Mouse (Mus musculus) forebrain, embryonic 13.5 days (tissue): Measurements from ENCODE around the gene Kcnmb2. TPM values are rescaled to one million over a fixed set of nuclear protein-coding genes. Genes with fewer than 3 reads are reported as not detected.
A peak's percentile ranks its signal among the peaks of the same experiment; 100 is the strongest.

ENCODE experiments used
- ATAC-seq: fragments of 200-750 bp; cut with Nextera tagmentation; 2 replicates; pipeline ENCODE4 v1.8.0; 2017
- H3K27ac ChIP-seq: fragments of 300-500 bp; sonication (generic); 2 replicates; pipeline ENCODE4 v1.5.1; 2015; ENCODE audit warnings: inconsistent platforms, mild to moderate bottlenecking, moderate library complexity
- H3K27me3 ChIP-seq: fragments of 300-500 bp; sonication (generic); 2 replicates; pipeline ENCODE4 v1.6.1; 2015; ENCODE audit warnings: mild to moderate bottlenecking, inconsistent platforms
- H3K36me3 ChIP-seq: fragments of 300-500 bp; sonication (generic); 2 replicates; pipeline ENCODE4 v1.6.1; 2015; ENCODE audit warnings: mild to moderate bottlenecking, inconsistent platforms; ENCODE audit not compliant: poor library complexity, severe bottlenecking
- H3K4me1 ChIP-seq: fragments of 300-500 bp; sonication (generic); 2 replicates; pipeline ENCODE4 v1.6.1; 2015; ENCODE audit warnings: inconsistent platforms
- H3K4me2 ChIP-seq: fragments of 300-500 bp; sonication (generic); 2 replicates; pipeline ENCODE4 v1.6.1; 2015; ENCODE audit warnings: inconsistent platforms, mild to moderate bottlenecking, moderate library complexity
- H3K4me3 ChIP-seq: fragments of 300-500 bp; sonication (generic); 2 replicates; pipeline ENCODE4 v1.5.1; 2015; ENCODE audit warnings: mild to moderate bottlenecking, inconsistent platforms
- H3K9ac ChIP-seq: fragments of 300-500 bp; sonication (generic); 2 replicates; pipeline ENCODE4 v1.6.1; 2015; ENCODE audit warnings: mild to moderate bottlenecking, inconsistent platforms
- H3K9me3 ChIP-seq: fragments of 300-500 bp; sonication (generic); replicated peaks from 2 replicates; pipeline ENCODE4 v1.6.1; 2016; ENCODE audit warnings: inconsistent platforms
- WGBS: fragments of 180-500 bp; shearing (Covaris S2); methylation state at CpG from one replicate; pipeline ENCODE4 v1.1.7; 2015; 5-methylcytosine and 5-hydroxymethylcytosine counted together
- polyA plus RNA-seq: library from polyadenylated mRNA; unstranded; fragments of >200 nt; fragmentation: Nextera tagmentation; extraction: Ambion mirVana; gene quantifications from 2 replicates; pipeline ENCODE4 v1.2.1, GENCODE M21; 2015

Gene Kcnmb2
- polyA plus RNA-seq, 1 experiment from 2014 or later: 4.0 TPM

DNA sequence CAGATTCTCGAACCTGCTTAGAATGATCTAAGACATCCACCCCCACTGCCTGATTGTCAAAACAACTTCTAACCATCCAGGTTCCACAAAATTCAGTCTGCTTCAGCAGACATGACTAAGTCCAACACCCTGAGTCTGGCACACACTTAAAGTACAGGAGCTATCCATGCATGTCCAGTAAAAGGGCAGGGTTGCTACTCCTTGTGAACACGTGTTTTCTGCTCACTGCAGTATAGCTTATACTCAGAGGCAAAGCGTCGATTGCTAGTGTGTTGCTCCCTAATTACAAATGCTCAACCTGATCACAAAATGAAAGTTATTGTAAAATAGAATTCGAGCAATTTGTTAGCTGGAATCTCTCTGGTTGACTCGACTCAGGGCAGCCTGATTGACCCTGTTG, 278.2 kb downstream of the Kcnmb2 start:
- no peak for ATAC-seq
- Histone ChIP-seq H3K27ac (no peak overlapping the region), H3K4me1 (no peaks in the 10 kb centered on the region), H3K4me2 (no peak overlapping the region), H3K27me3 (no peaks in the 10 kb centered on the region), H3K9ac (no peak overlapping the region), H3K36me3 (no peaks in the 10 kb centered on the region), H3K9me3 (no peaks in the 10 kb centered on the region), H3K4me3 (no peak overlapping the region)
- 69% methylated on average over 6 of the region's 6 CpGs for WGBS

DNA sequence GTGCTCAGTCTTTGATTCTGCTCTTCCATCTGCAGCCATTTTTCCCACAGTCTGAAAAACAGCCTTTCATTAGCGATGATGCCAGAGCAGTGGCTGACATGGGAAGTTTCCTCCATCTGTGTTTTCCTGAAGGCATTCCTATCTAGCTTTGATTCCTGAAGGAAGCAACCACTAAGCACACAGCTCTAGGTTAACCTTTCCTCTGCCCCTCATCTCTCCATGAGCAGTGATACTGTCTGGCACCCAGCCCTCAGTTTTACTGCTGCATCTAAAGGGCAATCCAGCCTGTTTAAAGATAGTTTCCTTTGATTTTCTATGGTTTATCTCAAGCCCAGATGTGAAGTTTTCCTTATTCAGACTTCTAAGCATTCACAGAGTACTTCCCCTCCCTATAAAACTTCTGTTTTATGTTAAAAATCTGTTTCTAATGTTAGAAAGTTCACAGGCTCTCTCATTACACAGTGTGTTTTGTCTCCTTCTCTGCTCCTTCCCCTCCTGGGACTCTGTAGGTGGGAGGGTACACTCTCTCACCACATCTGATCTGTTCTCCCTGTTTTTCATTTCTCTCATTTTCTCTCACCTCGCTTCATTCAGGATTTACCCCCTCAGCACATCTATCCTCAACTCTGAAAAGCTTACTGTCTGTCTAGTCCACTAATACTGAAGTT, 283.7 kb downstream of the Kcnmb2 start:
- 76% methylated on average over 2 of the region's 2 CpGs for WGBS

DNA sequence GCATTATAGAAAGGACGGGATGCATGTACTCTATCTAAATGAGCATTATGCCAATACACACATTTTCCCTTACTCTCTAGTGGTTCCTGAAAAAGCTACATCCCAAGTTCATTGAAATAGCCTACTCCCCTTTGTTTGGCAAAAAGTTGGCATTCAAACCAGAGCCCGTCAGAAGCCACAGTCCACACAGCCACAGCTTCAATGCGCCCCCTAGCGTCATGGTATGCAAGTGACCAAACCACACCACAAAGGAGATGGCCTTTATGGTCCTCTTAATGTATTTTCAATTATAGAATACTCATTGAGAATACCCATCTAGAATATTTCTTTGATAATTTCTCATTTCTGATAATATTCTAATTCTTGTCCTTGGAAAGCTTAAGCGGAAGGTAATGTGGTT, 286.2 kb downstream of the Kcnmb2 start:
- peak; percentile 84 for ATAC-seq

More for the DNA sequence above, 283.7 kb downstream of the Kcnmb2 start:
- H3K9me3 ChIP-seq: no peaks in the 10 kb centered on the region
- no peak overlapping the region for H3K4me3 ChIP-seq
- H3K27me3 ChIP-seq: no peaks in the 10 kb centered on the region
- no peaks in the 10 kb centered on the region for H3K4me1 ChIP-seq
- no peak for ATAC-seq
- H3K27ac ChIP-seq: no peak overlapping the region
- H3K36me3 ChIP-seq: no peaks in the 10 kb centered on the region
- no peak overlapping the region for H3K4me2 ChIP-seq
- no peak overlapping the region for H3K9ac ChIP-seq

DNA sequence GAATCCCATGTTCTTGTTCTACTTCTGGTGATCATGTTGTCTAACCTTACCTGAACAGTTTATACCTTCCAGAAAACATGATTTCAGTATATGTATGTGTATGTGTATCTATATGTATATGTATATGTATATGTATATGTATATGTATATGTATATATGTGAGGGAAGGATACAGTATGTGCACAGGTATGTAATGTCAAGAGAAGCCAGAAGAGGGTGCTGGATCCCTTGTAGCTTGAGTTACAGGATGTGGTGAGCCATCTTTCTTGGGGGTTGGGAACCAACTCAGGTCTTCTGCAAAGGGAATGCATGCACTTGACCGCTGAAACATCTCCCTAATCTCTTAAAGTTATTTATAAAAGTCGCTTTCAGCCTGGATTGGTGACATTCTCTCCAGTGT, 286.6 kb downstream of the Kcnmb2 start:
- H3K27ac ChIP-seq: no peak overlapping the region
- ATAC-seq: no peak

More for the DNA sequence above, 286.2 kb downstream of the Kcnmb2 start:
- WGBS: 27% methylated on average over 5 of the region's 5 CpGs
- H3K4me2 ChIP-seq: no peak overlapping the region
- no peaks in the 10 kb centered on the region for H3K36me3 ChIP-seq
- no peak overlapping the region for H3K4me3 ChIP-seq
- no peaks in the 10 kb centered on the region for H3K27me3 ChIP-seq
- H3K9me3 ChIP-seq: no peaks in the 10 kb centered on the region
- H3K4me1 ChIP-seq: no peaks in the 10 kb centered on the region
- no peak overlapping the region for H3K9ac ChIP-seq
- H3K27ac ChIP-seq: no peak overlapping the region

GRCm38 (mm10) chr3:32189956-32190355, 287.6 kb downstream of the Kcnmb2 start:
- H3K4me2 ChIP-seq: no peak overlapping the region
- H3K27me3 ChIP-seq: no peaks in the 10 kb centered on the region
- no peak overlapping the region for H3K9ac ChIP-seq
- 75% methylated on average over 5 of the region's 5 CpGs for WGBS
- no peak overlapping the region for H3K4me3 ChIP-seq
- no peak for ATAC-seq
- H3K27ac ChIP-seq: no peak overlapping the region
- H3K4me1 ChIP-seq: no peaks in the 10 kb centered on the region
- no peaks in the 10 kb centered on the region for H3K9me3 ChIP-seq
- no peaks in the 10 kb centered on the region for H3K36me3 ChIP-seq

More for the DNA sequence above, 286.6 kb downstream of the Kcnmb2 start:
- H3K4me3 ChIP-seq: no peak overlapping the region
- no peaks in the 10 kb centered on the region for H3K36me3 ChIP-seq
- 90% methylated on average over 2 of the region's 2 CpGs for WGBS
- no peaks in the 10 kb centered on the region for H3K27me3 ChIP-seq
- H3K4me1 ChIP-seq: no peaks in the 10 kb centered on the region
- no peak overlapping the region for H3K9ac ChIP-seq
- H3K4me2 ChIP-seq: no peak overlapping the region
- no peaks in the 10 kb centered on the region for H3K9me3 ChIP-seq

- Histone ChIP-seq H3K4me2 (no peak overlapping the region), H3K4me3 (no peak overlapping the region), H3K9ac (no peak overlapping the region), H3K4me1 (no peaks in the 10 kb centered on the region), H3K36me3 (no peaks in the 10 kb centered on the region), H3K27me3 (no peaks in the 10 kb centered on the region), H3K27ac (no peak overlapping the region), H3K9me3 (no peaks in the 10 kb centered on the region)
- WGBS: 78% methylated on average over 5 of the region's 5 CpGs
- ATAC-seq: no peak
Measured at GRCm38 (mm10) chr3:32194014-32194413, 291.7 kb downstream of the Kcnmb2 start.

DNA sequence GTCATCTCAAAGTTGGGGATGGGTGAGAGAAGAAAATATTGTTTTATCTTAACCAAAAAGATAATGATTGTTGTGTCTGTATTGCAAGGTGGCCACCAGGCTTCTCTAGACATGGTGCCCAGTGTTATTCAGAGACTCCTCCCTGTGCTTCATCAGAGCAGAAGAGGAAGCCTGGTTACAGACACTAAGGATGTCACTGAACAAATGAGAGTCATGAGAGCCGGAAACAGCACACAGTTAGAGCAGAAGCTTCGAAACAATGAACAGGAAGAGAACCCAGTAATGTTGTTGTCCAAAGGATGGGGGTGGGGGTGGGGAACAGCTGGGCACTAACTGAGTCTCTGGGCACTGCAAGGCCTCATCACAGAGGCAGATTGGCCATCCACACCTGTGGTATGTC, 324.4 kb downstream of the Kcnmb2 start:
- H3K4me1 ChIP-seq: no peaks in the 10 kb centered on the region
- no peak overlapping the region for H3K4me3 ChIP-seq
- H3K27ac ChIP-seq: no peak overlapping the region
- no peak overlapping the region for H3K9ac ChIP-seq
- no peaks in the 10 kb centered on the region for H3K9me3 ChIP-seq
- H3K27me3 ChIP-seq: no peaks in the 10 kb centered on the region
- 89% methylated on average over 2 of the region's 2 CpGs for WGBS
- no peak for ATAC-seq
- H3K4me2 ChIP-seq: no peak overlapping the region
- no peaks in the 10 kb centered on the region for H3K36me3 ChIP-seq

DNA sequence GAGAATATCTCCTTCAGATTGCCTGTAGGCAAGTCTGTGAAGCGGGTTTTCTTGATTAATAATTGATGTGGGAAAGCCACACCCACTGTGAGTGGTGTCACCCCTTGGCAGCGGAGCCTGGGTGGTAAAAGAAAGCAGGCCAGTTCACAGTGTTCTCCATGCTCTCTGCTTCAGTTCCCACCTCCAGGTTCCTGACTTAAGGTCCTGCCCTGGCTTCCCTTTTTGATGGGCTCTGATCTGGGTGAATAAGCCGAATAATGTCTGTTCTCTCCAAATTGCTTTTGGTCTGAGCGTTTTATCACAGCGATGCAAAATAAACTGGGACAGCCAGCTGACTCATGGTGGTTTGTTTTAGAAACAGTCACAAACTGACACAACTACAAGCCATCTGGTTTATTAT, 334.5 kb downstream of the Kcnmb2 start:
- no peaks in the 10 kb centered on the region for H3K4me1 ChIP-seq
- H3K4me2 ChIP-seq: no peak overlapping the region
- no peaks in the 10 kb centered on the region for H3K9me3 ChIP-seq
- H3K9ac ChIP-seq: no peak overlapping the region
- no peak for ATAC-seq
- WGBS: 86% methylated on average over 5 of the region's 5 CpGs
- no peaks in the 10 kb centered on the region for H3K27me3 ChIP-seq
- H3K4me3 ChIP-seq: no peak overlapping the region
- H3K36me3 ChIP-seq: no peaks in the 10 kb centered on the region
- no peak overlapping the region for H3K27ac ChIP-seq
